Mouse (Mus musculus) urinary bladder, postnatal 14 days (tissue): ENCODE data around the gene Siah3.

Source experiments
- DNase-seq: peaks from one replicate; pipeline ENCODE4 v3.0.0; 2021; ENCODE audit warnings: low spot score

The Siah3 gene

DNA sequence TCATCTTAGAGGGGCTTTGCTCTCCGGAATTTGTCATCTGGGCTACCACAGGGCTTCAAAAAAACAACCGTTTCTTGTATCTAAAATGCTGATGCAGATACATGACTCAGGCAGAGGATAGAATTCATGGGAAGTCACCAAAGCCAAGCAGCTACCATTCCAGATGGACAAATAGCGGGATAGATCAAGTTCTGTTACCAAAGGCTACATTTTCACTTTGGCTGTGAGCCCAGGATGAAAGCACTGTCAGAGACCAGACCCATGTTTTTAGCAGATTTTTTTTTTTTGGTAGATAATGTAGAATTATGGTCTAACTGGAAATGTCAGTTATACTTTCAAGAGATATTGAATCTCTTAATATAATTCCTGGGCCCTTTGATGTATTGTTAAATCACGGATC is 7.4 kb downstream of the Siah3 start:
- DNase-seq: no peak

DNA sequence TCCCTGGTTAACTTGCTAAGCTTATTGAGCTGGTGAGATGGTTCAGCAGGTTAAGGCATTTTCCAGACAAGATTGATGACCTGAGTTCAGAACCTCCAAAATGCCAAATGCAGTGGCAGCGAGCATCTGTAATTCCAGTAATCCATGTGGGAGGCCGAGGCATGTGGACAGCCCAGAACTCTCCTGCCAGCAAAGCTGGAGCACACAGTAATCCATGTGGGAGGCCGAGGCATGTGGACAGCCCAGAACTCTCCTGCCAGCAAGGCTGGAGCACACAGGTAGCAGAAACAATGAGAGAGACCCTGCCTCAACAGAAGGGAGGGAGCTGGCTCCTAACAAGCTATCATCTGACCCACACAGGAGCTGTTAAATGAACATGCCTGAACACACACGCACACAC is 13.2 kb downstream of the Siah3 start:
- no peak for DNase-seq

DNA sequence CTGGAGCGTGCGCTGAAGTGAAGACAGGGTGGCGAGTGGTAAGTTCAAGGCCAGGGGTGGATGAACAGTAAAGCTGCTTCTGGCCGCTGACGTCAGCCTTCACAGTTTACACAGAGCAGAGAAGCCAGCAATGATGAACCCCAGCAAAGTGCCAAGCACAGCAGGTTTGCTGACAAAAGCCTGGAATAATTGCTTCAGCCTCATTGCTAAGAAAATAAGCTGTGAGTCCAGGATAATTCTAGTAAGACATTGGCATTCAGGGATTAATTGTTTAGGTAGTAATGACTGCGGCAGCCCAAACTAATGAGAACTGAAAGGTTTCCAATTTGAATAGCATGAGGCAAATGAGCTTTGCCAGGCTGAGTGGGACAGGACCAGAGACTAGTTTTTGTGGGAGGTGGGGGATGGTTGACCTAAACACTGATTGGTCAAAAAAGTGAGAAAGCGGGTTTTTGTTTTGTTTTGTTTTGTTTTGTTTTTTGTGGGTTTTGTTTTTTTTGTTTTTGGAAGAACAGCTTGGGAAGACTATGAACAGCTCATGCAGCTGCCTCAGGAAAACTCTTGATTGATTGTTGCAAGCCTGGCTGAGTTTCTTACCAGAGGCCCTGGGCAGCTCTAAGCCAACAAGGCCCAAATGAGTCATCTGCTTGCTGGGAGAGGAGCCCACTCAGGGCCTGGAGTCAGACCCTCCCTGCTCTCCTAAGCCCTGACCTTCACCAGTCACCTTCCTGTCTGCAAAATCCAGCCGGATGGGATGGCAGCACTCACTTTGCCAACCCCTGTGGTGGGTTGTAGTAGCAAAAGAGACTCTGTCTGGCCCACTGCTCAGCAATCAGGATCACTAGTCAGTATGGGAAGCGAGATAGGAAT is 17.5 kb downstream of the Siah3 start:
- peak; percentile 12 for DNase-seq

DNA sequence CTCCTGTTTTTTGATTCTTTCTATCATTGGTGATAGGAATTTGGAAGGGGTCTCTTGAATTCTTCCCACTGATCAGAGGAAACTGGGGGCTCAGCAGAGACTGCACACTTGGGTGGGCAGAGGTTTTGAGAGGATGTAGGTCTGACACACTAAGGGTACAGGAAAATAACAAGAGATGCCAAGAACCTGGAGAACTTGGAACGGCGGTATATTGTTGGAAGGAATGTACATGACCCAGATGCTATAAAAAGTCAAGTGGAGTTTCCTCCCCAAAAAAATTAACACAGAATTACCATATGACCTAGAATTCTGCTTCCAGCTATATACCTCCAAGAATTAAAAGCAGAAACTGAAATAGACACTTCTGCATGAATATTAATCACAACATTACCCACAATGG is 20.1 kb downstream of the Siah3 start:
- no peak for DNase-seq

DNA sequence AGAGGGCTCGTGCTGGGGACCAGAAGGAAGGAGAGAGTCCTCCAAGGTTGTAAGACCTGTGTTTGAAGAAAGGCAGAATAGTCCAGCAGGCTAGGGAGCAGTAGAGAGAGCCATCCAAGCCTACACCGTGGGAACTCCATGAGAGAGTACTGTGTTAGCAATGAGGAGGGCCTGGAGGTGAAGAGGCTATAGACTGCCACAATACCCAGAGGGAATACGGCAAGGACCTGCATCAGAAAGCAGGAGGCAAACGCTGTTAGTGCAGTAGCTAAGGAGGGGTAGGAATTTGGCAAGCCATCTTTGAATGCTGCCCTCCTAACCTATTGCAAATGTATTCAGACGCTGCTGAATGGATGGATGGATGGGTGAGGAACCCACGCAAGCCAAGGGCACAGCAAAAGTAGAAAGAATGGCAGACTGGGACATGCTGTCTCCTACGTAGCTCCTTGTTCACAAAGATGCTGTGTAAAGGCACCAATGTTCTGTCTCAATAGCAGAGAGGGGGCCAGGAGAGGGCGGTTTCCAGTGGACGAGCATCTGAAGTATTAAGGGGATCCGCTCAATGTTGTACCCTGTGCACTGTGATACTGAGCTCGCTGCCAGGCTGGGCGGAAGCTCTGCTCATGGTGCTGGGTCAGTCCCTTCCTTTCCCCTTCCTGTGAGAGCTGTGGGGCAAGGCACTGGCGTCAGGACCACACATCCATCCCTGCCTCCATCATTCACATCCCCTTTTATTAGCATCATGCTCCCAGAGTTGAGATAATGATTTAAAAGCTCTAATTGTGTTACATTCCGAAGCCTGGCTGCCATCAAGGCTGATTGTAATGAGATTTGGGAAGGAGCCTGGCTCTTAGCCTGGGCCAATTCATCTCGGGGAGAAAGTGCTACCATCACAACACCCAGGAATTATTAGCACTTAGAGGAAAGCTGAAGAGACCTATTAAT is 26.7 kb downstream of the Siah3 start:
- DNase-seq: no peak

DNA sequence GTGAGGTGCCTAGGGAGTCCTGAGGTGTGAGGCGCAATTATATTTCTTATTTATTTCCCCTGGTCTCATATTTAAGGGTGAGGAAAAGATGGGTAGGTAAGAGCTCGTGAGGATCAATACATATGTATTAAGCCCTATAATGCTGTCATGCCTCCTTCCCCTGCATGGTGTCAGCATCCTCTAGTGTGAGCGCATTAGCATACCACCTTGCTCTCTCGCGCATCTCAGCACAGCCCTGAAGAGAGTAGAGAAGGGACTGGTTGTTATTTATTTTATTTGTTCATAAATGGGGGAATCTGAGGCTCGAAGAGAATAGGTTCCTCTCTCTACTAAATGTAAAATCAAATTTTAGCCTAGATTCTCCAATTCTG is 27.4 kb downstream of the Siah3 start:
- DNase-seq: no peak

DNA sequence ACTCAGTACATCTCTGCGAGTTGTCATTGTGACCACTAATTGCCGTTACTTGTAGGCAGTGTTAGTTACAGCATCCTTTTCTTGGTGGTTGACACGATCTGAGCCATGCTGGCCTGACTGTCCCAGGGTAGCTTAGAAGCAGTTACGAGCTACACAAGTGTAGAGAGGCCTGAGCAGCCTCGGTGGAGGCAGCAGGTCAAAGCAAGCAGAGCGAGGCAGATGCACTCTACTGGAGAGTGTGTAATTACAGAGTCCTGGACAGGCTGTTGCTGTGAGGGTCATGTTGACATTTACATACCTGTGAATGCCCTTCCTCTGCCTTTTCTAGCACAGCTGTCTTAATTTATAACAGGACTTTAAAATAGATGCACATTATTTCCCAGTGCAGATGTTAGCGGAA is 32.1 kb downstream of the Siah3 start:
- DNase-seq: no peak

DNA sequence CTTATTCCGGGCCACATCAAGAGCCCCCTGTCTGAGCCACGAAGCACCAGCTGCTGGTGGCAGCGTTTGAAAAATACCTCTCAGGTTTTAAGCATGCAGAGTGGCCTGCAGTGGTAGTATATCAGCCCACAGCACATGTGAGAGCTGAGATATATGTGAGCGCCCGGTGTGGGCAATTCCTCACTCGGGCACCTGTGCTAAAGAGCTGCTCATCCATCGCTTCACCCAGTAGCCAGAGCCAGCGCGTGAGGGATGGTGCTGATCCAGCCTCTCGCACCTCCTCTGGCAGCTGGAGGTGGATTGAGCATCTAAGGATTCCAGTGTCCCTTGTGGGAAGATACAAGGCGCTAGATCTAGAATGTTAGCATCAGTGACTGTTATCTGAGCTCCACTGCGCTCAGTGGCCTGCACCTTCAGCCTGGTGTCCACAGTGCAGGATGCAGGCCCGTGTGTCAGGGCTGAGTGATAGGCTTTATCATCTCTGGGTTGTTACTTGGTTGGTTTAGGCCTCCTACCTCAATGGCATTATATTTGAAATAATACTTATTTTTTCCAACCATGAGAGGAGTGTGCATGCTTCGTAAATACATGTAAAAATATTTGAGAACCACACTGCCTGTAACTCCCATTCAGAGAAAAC is 37.9 kb downstream of the Siah3 start:
- no peak for DNase-seq

DNA sequence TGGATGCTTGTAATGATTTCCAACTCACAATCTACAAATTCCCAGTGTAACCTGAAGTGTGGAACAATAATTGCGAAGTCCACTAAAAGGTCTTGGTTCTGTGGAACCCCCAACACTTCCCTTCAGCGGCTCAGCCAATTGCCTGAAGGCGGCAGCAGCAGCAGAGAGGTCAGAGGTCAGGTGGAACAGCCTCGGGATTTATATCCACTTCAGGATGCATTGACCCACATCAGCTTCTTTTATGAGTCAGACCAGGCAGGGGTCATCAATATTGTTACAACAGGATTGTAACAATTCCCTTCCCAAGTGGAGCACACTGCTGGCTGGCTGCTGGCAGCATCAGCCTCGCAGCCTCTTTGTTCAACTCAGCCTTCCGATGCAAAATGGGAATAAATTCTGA is 39.1 kb downstream of the Siah3 start:
- no peak for DNase-seq

DNA sequence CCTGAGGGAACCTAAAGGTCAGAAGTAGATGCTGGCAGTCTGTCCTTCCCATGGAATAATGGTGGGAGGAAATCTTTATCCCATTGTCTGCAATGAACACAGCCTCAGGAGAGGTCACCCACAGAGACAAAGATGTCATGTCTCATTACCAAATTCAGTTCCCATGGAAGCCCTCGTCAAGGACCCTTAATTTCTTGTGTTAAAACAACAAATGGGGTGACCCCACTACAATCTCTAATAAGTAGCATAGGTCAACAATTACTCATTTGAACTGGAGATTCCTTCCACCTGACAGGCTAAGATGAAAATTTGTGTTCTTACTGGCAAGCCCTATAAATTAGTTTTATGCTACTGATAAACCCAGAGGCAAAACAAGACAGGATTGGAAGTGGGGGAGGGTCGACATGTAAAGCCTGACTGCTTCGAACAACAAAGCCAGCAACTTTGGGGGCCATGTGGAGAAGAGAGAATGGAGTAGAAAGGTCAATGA is 45.8 kb downstream of the Siah3 start:
- DNase-seq: no peak

DNA sequence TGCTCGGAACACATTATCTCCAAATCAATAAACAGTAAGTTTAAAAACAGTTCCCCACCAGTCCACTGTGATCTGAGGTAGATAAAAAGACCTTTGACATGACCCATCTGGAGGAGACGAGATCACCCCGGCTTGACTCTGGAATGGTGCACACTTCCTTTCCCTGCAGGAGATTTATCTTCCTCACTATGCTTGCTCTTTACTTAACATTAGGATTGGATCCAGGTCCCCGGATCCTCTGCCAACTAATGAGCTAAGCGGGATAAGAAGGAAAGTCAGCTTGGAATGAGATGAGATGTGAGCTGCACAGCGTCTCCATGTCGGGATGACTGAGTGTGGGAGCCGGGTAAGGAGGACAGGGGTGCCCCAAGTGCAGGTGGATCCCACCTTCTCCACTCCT is 46.7 kb downstream of the Siah3 start:
- peak; percentile 52 for DNase-seq

DNA sequence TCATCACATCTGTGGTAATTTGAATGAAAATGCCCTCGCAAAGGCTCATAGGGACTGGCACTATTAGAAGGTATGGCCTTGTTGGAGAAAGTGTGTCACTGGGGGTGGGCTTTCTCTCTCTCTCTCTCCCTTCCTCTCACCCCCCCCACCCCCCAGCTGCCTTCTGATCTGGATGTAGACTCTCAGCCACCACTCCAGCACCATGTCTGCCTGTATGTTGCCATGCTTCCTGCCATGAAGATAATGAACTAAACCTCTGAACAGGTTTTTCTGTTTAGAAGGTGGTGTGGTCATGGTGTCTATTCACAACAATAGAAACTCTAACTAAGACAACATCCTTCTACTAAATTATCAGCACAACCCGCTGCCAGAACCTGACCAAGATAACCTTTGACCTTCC is 48.5 kb downstream of the Siah3 start:
- no peak for DNase-seq

DNA sequence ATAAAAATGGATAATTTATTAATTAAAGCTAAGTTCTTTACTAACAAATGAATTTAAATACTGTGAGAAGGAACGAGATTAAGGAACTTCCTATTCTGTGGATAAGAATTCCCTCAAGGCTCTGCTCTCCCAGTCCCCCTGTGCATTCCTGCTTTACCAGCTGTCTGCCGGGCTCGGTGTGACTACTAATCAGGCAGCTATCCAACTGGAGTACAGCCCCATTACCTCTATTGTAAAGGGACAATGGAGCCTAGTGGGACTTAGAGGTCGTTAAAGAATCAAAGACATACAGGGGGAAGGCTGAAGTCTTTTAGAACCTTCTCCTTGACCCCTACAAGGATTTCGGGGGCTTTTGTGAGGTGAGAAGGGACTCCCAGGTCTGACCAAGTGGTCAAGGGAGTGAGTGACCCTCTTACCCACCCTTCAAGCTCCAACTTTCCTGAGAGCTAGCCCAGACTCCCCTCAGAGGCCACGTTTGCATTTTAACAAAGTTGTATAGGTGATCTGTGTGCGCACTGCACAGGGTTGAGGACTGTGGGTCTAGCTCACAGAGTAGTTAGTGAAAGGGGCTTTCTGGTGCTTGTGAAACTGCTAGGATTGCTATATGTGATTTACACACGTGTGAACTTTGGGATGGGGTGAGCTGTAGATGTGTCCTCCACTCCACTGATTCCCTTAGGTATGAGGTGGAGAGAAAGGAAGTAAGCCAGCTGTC is 49.5 kb downstream of the Siah3 start:
- no peak for DNase-seq

DNA sequence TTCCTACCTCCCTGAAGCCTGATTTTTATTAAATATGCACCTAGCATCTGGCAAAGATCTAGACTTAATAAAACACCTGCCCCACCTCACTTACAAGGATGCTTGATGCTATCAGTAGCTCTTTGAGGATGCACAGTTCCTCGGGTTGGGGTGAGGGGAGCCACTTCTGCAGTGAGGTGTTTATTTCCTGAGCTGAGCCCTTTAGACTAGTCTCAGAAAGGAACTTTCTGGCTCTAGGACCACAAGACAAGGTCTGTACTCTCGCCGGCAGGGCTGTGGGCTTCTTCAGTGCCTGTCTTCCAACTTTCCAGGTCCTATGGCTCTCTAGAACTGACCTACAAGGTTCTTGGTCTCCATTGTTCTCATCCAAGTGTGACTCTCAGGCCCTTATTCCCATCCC is 50.5 kb downstream of the Siah3 start:
- no peak for DNase-seq

DNA sequence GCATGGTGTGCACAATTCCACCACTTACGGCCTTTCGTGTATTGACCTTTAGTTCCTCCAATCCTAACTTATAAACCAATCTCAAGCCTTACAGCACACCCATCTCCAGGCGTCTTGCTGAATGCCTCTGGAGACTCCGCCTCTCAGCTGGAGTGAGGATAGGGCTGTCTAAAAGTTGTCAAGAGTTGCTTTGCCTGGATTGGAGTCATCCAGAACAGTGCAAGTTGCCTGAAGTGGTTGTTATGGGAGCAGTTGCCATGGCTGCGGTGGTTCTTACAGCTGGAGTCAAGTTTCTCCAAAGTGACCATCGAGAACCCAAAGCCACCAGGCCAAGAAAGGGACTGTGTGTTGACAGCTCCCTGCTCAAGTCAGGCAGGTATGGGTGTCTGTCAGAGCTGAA is 54.3 kb downstream of the Siah3 start:
- DNase-seq: no peak

DNA sequence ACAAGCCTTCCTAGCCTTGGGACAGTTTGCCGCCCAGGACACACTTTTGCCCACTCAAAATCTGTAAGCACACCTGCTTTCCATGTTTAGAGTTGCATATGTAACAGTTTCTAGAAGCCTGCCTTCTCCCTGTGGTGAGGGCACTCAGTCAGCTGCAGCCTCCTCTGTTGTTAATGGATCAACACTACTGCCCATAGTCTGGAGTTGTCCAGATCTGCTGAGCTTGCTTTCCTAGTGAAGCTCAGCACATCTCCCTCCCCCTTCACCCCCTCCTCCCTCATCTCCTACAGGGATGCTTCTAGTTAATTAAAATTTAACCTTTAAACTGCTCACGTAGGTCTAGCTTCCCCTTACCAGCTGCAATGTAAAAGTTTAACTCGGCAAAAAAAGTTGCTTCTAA is 57.2 kb downstream of the Siah3 start:
- no peak for DNase-seq

DNA sequence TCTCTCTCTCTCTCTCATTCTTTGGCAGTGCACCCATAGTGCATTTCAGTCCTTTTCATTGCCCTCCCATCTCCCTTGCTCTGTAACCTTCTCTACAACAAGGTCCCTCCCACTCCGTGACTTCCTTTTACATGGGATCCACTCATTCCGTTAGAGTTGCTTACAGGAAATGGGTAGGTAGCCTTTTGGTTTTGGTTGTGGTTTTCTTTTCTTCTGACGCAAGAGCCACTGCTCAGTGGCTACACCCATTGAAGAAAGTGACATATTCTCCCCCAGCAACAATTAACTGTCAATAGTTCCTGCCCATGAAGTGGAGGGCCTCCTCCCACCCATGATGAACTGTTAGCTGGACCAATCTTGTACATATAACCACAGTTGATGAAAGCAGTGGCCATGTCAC is 60.4 kb downstream of the Siah3 start:
- DNase-seq: no peak

DNA sequence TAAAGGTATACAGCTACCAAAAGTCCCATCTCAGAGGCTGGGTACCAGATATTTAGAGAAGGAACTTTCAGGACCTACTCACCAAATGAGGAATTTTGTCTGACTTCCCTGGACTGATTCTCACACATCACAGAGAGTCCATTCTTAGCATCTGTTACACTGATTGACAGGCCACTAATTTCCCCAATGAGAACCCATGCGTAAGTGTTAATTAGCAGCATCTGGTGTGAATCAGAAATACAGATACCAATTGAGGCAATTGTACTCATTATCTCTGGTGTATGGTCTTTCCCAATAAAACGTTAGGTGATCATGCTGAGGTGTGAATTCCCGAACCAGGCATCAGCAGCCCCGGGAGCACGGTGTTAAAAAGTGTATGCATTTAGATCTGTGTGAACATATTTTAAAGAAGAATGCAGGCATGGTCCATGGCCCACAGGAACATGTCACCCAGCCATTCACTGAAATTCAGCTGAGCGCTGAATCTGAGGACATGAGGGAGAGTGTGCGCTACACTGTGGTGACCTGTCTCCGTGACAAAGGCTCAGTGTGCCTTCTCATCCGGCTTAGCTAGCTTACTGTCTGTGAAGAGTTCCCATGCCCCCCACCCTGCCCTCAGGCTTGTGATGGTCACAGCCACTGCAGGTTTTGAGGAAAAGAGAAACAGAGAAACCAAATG is 61.3 kb downstream of the Siah3 start:
- no peak for DNase-seq

DNA sequence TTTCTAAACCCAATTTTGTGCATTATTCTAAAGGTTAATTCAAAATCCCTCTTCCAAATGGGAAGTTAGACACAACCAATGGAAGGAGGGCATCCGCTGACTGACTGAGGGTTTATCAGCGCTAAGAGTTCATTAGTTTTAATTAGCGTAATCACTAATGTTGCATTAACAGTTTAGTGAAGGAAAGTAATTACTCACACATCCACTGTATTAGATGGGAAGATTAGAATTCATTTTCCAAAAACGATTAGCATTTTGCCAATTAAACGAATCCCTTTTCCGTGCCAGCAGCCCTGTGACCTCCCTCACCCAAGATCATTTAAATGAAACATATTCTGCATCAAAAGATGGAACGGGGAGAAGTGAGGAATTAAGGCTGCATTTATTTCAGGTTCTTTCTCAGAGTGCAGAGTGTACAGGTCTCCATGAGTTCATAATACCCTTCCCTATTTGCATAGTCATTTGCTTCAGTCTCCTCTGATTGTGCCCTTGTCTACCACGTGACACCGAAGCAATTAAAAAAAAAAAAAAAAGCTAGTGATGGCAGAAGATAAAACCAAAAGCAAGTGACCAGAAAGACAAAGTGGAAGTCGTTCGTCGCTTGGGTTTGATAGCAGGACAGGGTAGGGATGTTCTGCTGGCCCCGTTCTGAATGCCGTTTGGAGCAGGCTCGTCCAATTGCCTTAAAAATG is 62.6 kb downstream of the Siah3 start:
- no peak for DNase-seq

DNA sequence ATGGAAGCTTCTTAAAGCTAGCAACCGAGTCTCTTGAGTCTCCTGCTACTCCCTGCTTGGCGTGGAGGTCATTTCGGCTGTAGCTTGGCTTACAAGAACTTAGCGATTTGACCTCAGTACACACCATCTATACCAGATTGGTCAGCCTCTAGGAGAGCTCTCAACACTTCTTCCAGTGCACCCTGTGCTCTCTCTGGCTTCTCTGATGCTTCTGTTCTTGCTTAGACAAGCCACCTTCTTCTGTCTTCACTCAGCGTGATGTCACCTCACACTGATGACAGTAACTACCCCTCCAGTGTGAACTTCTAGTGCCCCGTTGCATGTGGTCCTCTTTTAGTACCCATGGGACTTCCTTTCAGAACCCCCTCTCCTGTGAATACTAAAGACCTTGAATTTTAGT is 63.1 kb downstream of the Siah3 start:
- no peak for DNase-seq

DNA sequence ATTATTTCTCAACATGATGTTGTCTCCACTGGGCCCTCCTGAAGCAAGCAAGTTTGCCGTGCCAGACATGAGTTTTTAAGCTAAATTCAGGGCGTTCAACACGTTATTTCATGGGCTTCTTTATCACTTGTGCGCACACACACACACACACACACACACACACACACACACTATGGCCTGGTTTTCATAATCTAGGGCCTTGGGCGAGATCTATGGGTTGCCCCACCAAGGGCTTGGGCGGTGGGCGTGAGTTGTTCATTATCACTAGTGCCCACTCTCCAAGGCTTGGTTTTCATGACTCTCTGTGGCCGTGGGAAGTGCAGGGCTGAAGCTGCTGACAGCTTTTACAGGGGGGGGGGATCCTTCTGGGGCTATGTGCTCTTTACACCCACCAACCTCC is 63.9 kb downstream of the Siah3 start:
- DNase-seq: no peak
